Mouse (Mus musculus): ENCODE results near the gene Celsr1. TPM values are rescaled to one million over a fixed set of nuclear protein-coding genes. Genes with fewer than 3 reads are reported as not detected.

The Celsr1 gene
- polyA plus RNA-seq, 1 experiment = 40.0 TPM

GRCm38 (mm10) chr15:86079467-86079866 is 45.9 kb upstream of the Celsr1 start:
- 91% methylated on average over 5 of the region's 5 CpGs for WGBS

GRCm38 (mm10) chr15:86078481-86079216 is 45.1 kb upstream of the Celsr1 start:
- Histone ChIP-seq H3K27me3 (ENCODE audit: control insufficient read depth, insufficient read depth, low read length) (no peaks in the 10 kb centered on the region), H3K27ac (ENCODE audit: control insufficient read depth, insufficient read depth, low read length) (no peak overlapping the region), H3K4me3 (ENCODE audit: control insufficient read depth, insufficient read depth, low read length) (no peak overlapping the region), H3K36me3 (ENCODE audit: control insufficient read depth, insufficient read depth, low read length) (no peaks in the 10 kb centered on the region), H3K4me1 (replicated peaks; ENCODE audit: control insufficient read depth, insufficient read depth, low read length) (peaks cover 9% of the 10 kb centered on the region; the same call in 1 of the 2 replicates)
- TF ChIP-seq POLR2A (IDR thresholded peaks at IDR 0.05; ENCODE audit: control insufficient read depth, extremely low read depth, insufficient read depth, low read length, poor library complexity) = no peak
- no peak for TF ChIP-seq CTCF (IDR thresholded peaks at IDR 0.05; ENCODE audit: borderline replicate concordance, control insufficient read depth, extremely low read depth, insufficient read depth, low read length, poor library complexity)
- no peak for DNase-seq
- 92% methylated on average over 18 of the region's 18 CpGs for WGBS

More at GRCm38 (mm10) chr15:86079467-86079866, 45.9 kb upstream of the Celsr1 start:
- Histone ChIP-seq H3K27ac (ENCODE audit: control insufficient read depth, insufficient read depth, low read length) (no peak overlapping the region), H3K27me3 (ENCODE audit: control insufficient read depth, insufficient read depth, low read length) (no peaks in the 10 kb centered on the region), H3K4me1 (replicated peaks; ENCODE audit: control insufficient read depth, insufficient read depth, low read length) (peaks cover 9% of the 10 kb centered on the region; the same call in 1 of the 2 replicates), H3K4me3 (ENCODE audit: control insufficient read depth, insufficient read depth, low read length) (no peak overlapping the region), H3K36me3 (ENCODE audit: control insufficient read depth, insufficient read depth, low read length) (no peaks in the 10 kb centered on the region)
- TF ChIP-seq POLR2A (IDR thresholded peaks at IDR 0.05; ENCODE audit: control insufficient read depth, extremely low read depth, insufficient read depth, low read length, poor library complexity) (no peak), CTCF (IDR thresholded peaks at IDR 0.05; ENCODE audit: borderline replicate concordance, control insufficient read depth, extremely low read depth, insufficient read depth, low read length, poor library complexity) (no peak)
- no peak for DNase-seq

GRCm38 (mm10) chr15:86077934-86078333 is 44.4 kb upstream of the Celsr1 start:
- H3K36me3 ChIP-seq (ENCODE audit: control insufficient read depth, insufficient read depth, low read length) = no peaks in the 10 kb centered on the region
- no peaks in the 10 kb centered on the region for H3K27me3 ChIP-seq (ENCODE audit: control insufficient read depth, insufficient read depth, low read length)
- no peak for DNase-seq
- H3K27ac ChIP-seq (ENCODE audit: control insufficient read depth, insufficient read depth, low read length) = no peak overlapping the region
- H3K4me1 ChIP-seq (replicated peaks; ENCODE audit: control insufficient read depth, insufficient read depth, low read length) = peaks cover 9% of the 10 kb centered on the region; the same call in 1 of the 2 replicates
- TF ChIP-seq CTCF (IDR thresholded peaks at IDR 0.05; ENCODE audit: borderline replicate concordance, control insufficient read depth, extremely low read depth, insufficient read depth, low read length, poor library complexity) = no peak
- no peak for TF ChIP-seq POLR2A (IDR thresholded peaks at IDR 0.05; ENCODE audit: control insufficient read depth, extremely low read depth, insufficient read depth, low read length, poor library complexity)
- WGBS = 83% methylated on average over 5 of the region's 5 CpGs
- no peak overlapping the region for H3K4me3 ChIP-seq (ENCODE audit: control insufficient read depth, insufficient read depth, low read length)

- TF ChIP-seq CTCF (IDR thresholded peaks at IDR 0.05; ENCODE audit: borderline replicate concordance, control insufficient read depth, extremely low read depth, insufficient read depth, low read length, poor library complexity) = no peak
- no peak for TF ChIP-seq POLR2A (IDR thresholded peaks at IDR 0.05; ENCODE audit: control insufficient read depth, extremely low read depth, insufficient read depth, low read length, poor library complexity)
- WGBS = 88% methylated on average over 8 of the region's 8 CpGs
Measured at GRCm38 (mm10) chr15:86076378-86076777, 42.8 kb upstream of the Celsr1 start.

GRCm38 (mm10) chr15:86076048-86076315 is 42.4 kb upstream of the Celsr1 start:
- Histone ChIP-seq H3K36me3 (ENCODE audit: control insufficient read depth, insufficient read depth, low read length) (no peaks in the 10 kb centered on the region), H3K4me1 (replicated peaks; ENCODE audit: control insufficient read depth, insufficient read depth, low read length) (peaks cover 19% of the 10 kb centered on the region), H3K4me3 (ENCODE audit: control insufficient read depth, insufficient read depth, low read length) (no peak overlapping the region), H3K27me3 (ENCODE audit: control insufficient read depth, insufficient read depth, low read length) (no peaks in the 10 kb centered on the region), H3K27ac (ENCODE audit: control insufficient read depth, insufficient read depth, low read length) (no peak overlapping the region)
- 89% methylated on average over 2 of the region's 2 CpGs for WGBS
- DNase-seq = no peak
- TF ChIP-seq CTCF (IDR thresholded peaks at IDR 0.05; ENCODE audit: borderline replicate concordance, control insufficient read depth, extremely low read depth, insufficient read depth, low read length, poor library complexity) = no peak
- no peak for TF ChIP-seq POLR2A (IDR thresholded peaks at IDR 0.05; ENCODE audit: control insufficient read depth, extremely low read depth, insufficient read depth, low read length, poor library complexity)

More at GRCm38 (mm10) chr15:86076378-86076777, 42.8 kb upstream of the Celsr1 start:
- no peak overlapping the region for H3K4me3 ChIP-seq (ENCODE audit: control insufficient read depth, insufficient read depth, low read length)
- no peaks in the 10 kb centered on the region for H3K36me3 ChIP-seq (ENCODE audit: control insufficient read depth, insufficient read depth, low read length)
- peaks cover 15% of the 10 kb centered on the region for H3K4me1 ChIP-seq (replicated peaks; ENCODE audit: control insufficient read depth, insufficient read depth, low read length)
- H3K27me3 ChIP-seq (ENCODE audit: control insufficient read depth, insufficient read depth, low read length) = no peaks in the 10 kb centered on the region
- no peak overlapping the region for H3K27ac ChIP-seq (ENCODE audit: control insufficient read depth, insufficient read depth, low read length)
- DNase-seq = no peak

GRCm38 (mm10) chr15:86075305-86076047 is 41.9 kb upstream of the Celsr1 start:
- TF ChIP-seq POLR2A (IDR thresholded peaks at IDR 0.05; ENCODE audit: control insufficient read depth, extremely low read depth, insufficient read depth, low read length, poor library complexity) (no peak), CTCF (IDR thresholded peaks at IDR 0.05; ENCODE audit: borderline replicate concordance, control insufficient read depth, extremely low read depth, insufficient read depth, low read length, poor library complexity) (no peak)

More at GRCm38 (mm10) chr15:86075305-86076047, 41.9 kb upstream of the Celsr1 start:
- Histone ChIP-seq H3K4me3 (ENCODE audit: control insufficient read depth, insufficient read depth, low read length) (no peak overlapping the region), H3K27me3 (ENCODE audit: control insufficient read depth, insufficient read depth, low read length) (no peaks in the 10 kb centered on the region), H3K36me3 (ENCODE audit: control insufficient read depth, insufficient read depth, low read length) (no peaks in the 10 kb centered on the region), H3K4me1 (replicated peaks; ENCODE audit: control insufficient read depth, insufficient read depth, low read length) (peaks cover 22% of the 10 kb centered on the region), H3K27ac (ENCODE audit: control insufficient read depth, insufficient read depth, low read length) (no peak overlapping the region)
- DNase-seq = no peak
- WGBS = 96% methylated on average over 20 of the region's 20 CpGs
